Mouse (Mus musculus) granulocyte monocyte progenitor cell, adult 5-6 weeks (primary cell): ENCODE measurements around the gene Lce3a. TPM values are rescaled to one million over a fixed set of nuclear protein-coding genes. Genes with fewer than 3 reads are reported as not detected.
A peak's percentile ranks its signal among the peaks of the same experiment; 100 is the strongest.

Experiments
- ATAC-seq: replicated peaks from 2 replicates; pipeline ENCODE4 v1.8.0; 2016; ENCODE audit warnings: mild to moderate bottlenecking, moderate TSS enrichment, inconsistent platforms; ENCODE audit not compliant: poor library complexity, severe bottlenecking
- total RNA-seq, 2 experiments: library from RNA; stranded (forward) in 1 of 2; stranded (reverse) in 1 of 2; fragments of 200-712, 200-1000 nt in 1 of 2; fragments of >200 nt in 1 of 2; fragmentation: Nextera tagmentation in 1 of 2; gene quantifications; 2 replicates each; pipeline ENCODE4 v1.2.3; 2014 to 2017

Lce3a gene
- total RNA-seq (2014; fragmentation: Nextera tagmentation) = not detected in 2 replicates
- total RNA-seq (2017) = not detected in 2 replicates

GRCm38 (mm10) chr3:92926130-92926529 lies at the start of gene Lce3a:
Lce3a (minus strand) TSS chr3:92926230.
- ATAC-seq = no peak

GRCm38 (mm10) chr3:92966761-92967160 lies 40.7 kb upstream of the Lce3a start, which contains the start of gene Lce3e:
Lce3e (plus strand) TSS chr3:92967061.
- ATAC-seq = no peak

- ATAC-seq = no peak
Observed at GRCm38 (mm10) chr3:92957090-92957489, 31.1 kb upstream of the Lce3a start, which contains the start of gene Lce3d. Lce3d (plus strand) TSS chr3:92957390.

- ATAC-seq = no peak
Observed at GRCm38 (mm10) chr3:92944186-92944585, 18.2 kb upstream of the Lce3a start, which contains the start of gene Lce3c. Lce3c (plus strand) TSS chr3:92944486.

- no peak for ATAC-seq
Observed at GRCm38 (mm10) chr3:92932679-92933078, 6.6 kb upstream of the Lce3a start, which contains the start of gene Lce3b. Lce3b (plus strand) TSS chr3:92932979.

GRCm38 (mm10) chr3:92920364-92920763 lies 5.7 kb downstream of the Lce3a start:
- no peak for ATAC-seq

- no peak; the same call in 1 of the 2 replicates for ATAC-seq
Observed at GRCm38 (mm10) chr3:92907571-92907970, 18.5 kb downstream of the Lce3a start.

- ATAC-seq = no peak
Observed at GRCm38 (mm10) chr3:92905182-92905581, 20.8 kb downstream of the Lce3a start.

GRCm38 (mm10) chr3:92903640-92904039 lies 22.4 kb downstream of the Lce3a start:
- ATAC-seq = no peak

GRCm38 (mm10) chr3:92902992-92903391 lies 23.0 kb downstream of the Lce3a start:
- peak; percentile 46 for ATAC-seq

- ATAC-seq = no peak
Observed at GRCm38 (mm10) chr3:92894489-92894888, 31.5 kb downstream of the Lce3a start.

- ATAC-seq = no peak
Observed at GRCm38 (mm10) chr3:92894063-92894462, 32.0 kb downstream of the Lce3a start.

Other genes with a start within 250 kb of the Lce3a start
- gene Lce1c, start 247.0 kb downstream of the Lce3a start, total RNA-seq (2014; fragmentation: Nextera tagmentation) = not detected in 2 replicates
- not detected in 2 replicates for gene Lce1c, start 247.0 kb downstream of the Lce3a start, total RNA-seq (2017)
- gene Lce1d, start 239.0 kb downstream of the Lce3a start, total RNA-seq (2014; fragmentation: Nextera tagmentation) = not detected in 2 replicates
- gene Lce1d, start 239.0 kb downstream of the Lce3a start, total RNA-seq (2017) = not detected in 2 replicates
- gene Lce1e, start 217.2 kb downstream of the Lce3a start, total RNA-seq (2014; fragmentation: Nextera tagmentation) = not detected in 2 replicates
- not detected in 2 replicates for gene Lce1e, start 217.2 kb downstream of the Lce3a start, total RNA-seq (2017)
- not detected in 2 replicates for gene Lce1f, start 205.9 kb downstream of the Lce3a start, total RNA-seq (2014; fragmentation: Nextera tagmentation)
- not detected in 2 replicates for gene Lce1f, start 205.9 kb downstream of the Lce3a start, total RNA-seq (2017)
- gene Gm38119, start 187.1 kb downstream of the Lce3a start, total RNA-seq (2014; fragmentation: Nextera tagmentation) = not detected in 2 replicates
- not detected in 2 replicates for gene Gm38119, start 187.1 kb downstream of the Lce3a start, total RNA-seq (2017)
- not detected in 2 replicates for gene Lce1g, start 173.9 kb downstream of the Lce3a start, total RNA-seq (2014; fragmentation: Nextera tagmentation)
- gene Lce1g, start 173.9 kb downstream of the Lce3a start, total RNA-seq (2017) = not detected in 2 replicates
- gene Lce1h, start 161.2 kb downstream of the Lce3a start, total RNA-seq (2014; fragmentation: Nextera tagmentation) = not detected in 2 replicates
- not detected in 2 replicates for gene Lce1h, start 161.2 kb downstream of the Lce3a start, total RNA-seq (2017)
- gene Lce1i, start 147.3 kb downstream of the Lce3a start, total RNA-seq (2014; fragmentation: Nextera tagmentation) = not detected in 2 replicates
- not detected in 2 replicates for gene Lce1i, start 147.3 kb downstream of the Lce3a start, total RNA-seq (2017)
- gene Lce1j, start 135.7 kb downstream of the Lce3a start, total RNA-seq (2014; fragmentation: Nextera tagmentation) = not detected in 2 replicates
- not detected in 2 replicates for gene Lce1j, start 135.7 kb downstream of the Lce3a start, total RNA-seq (2017)
- gene Lce1k, start 118.3 kb downstream of the Lce3a start, total RNA-seq (2014; fragmentation: Nextera tagmentation) = not detected in 2 replicates
- gene Lce1k, start 118.3 kb downstream of the Lce3a start, total RNA-seq (2017) = not detected in 2 replicates
- gene Kprp, start 99.0 kb downstream of the Lce3a start, total RNA-seq (2014; fragmentation: Nextera tagmentation) = not detected in 2 replicates
- gene Kprp, start 99.0 kb downstream of the Lce3a start, total RNA-seq (2017) = not detected in 2 replicates
- gene Lce1l, start 74.9 kb downstream of the Lce3a start, total RNA-seq (2014; fragmentation: Nextera tagmentation) = not detected in 2 replicates
- gene Lce1l, start 74.9 kb downstream of the Lce3a start, total RNA-seq (2017) = not detected in 2 replicates
- gene 2310050C09Rik, start 56.0 kb downstream of the Lce3a start, total RNA-seq (2014; fragmentation: Nextera tagmentation) = not detected in 2 replicates
- not detected in 2 replicates for gene 2310050C09Rik, start 56.0 kb downstream of the Lce3a start, total RNA-seq (2017)
- not detected in 2 replicates for gene Lce3b, start 6.7 kb upstream of the Lce3a start, total RNA-seq (2014; fragmentation: Nextera tagmentation)
- gene Lce3b, start 6.7 kb upstream of the Lce3a start, total RNA-seq (2017) = not detected in 2 replicates
- gene Lce3c, start 18.3 kb upstream of the Lce3a start, total RNA-seq (2014; fragmentation: Nextera tagmentation) = not detected in 2 replicates
- gene Lce3c, start 18.3 kb upstream of the Lce3a start, total RNA-seq (2017) = not detected in 2 replicates
- not detected in 2 replicates for gene Lce3d, start 31.2 kb upstream of the Lce3a start, total RNA-seq (2014; fragmentation: Nextera tagmentation)
- not detected in 2 replicates for gene Lce3d, start 31.2 kb upstream of the Lce3a start, total RNA-seq (2017)
- gene Lce3e, start 40.8 kb upstream of the Lce3a start, total RNA-seq (2014; fragmentation: Nextera tagmentation) = not detected in 2 replicates
- gene Lce3e, start 40.8 kb upstream of the Lce3a start, total RNA-seq (2017) = not detected in 2 replicates
- not detected in 2 replicates for gene Lce3f, start 66.0 kb upstream of the Lce3a start, total RNA-seq (2014; fragmentation: Nextera tagmentation)
- not detected in 2 replicates for gene Lce3f, start 66.0 kb upstream of the Lce3a start, total RNA-seq (2017)
- gene Crct1, start 89.5 kb upstream of the Lce3a start, total RNA-seq (2014; fragmentation: Nextera tagmentation) = not detected in 2 replicates
- gene Crct1, start 89.5 kb upstream of the Lce3a start, total RNA-seq (2017) = not detected in 2 replicates
- not detected in 2 replicates for gene Lce1m, start 92.8 kb upstream of the Lce3a start, total RNA-seq (2014; fragmentation: Nextera tagmentation)
- gene Lce1m, start 92.8 kb upstream of the Lce3a start, total RNA-seq (2017) = not detected in 2 replicates
- gene Gm4858, start 142.6 kb upstream of the Lce3a start, total RNA-seq (2014; fragmentation: Nextera tagmentation) = not detected in 2 replicates
- not detected in 2 replicates for gene Gm4858, start 142.6 kb upstream of the Lce3a start, total RNA-seq (2017)
- gene Crnn, start 218.6 kb upstream of the Lce3a start, total RNA-seq (2014; fragmentation: Nextera tagmentation) = not detected in 2 replicates
- not detected in 2 replicates for gene Crnn, start 218.6 kb upstream of the Lce3a start, total RNA-seq (2017)